Comparison of ENCODE assay signal across 16 mouse cellular contexts in the genomic region with DNA sequence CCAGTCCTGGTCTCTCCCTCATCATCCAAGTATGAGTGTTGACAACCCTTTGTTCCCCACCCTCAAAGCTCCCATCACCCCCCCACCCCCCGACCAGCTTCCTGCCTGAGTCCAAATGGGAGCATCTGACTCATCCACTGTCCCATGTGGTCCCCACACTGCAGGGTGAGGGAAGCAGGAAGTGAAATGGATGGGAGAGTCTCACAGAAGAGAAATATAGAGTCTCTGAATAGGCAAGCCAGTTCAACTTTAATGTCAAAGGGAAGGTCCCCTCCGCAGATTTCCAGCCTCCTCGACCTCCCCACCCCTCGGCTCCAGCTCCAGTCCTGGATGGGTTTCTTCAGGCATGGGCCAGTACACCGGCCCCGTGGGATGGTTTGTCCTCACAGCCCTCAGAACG. TPM values are rescaled to one million over a fixed set of nuclear protein-coding genes. Genes with fewer than 3 reads are reported as not detected.
DNase-seq lines count a peak whose midpoint lies in the region.
"Had no signal": no experiment of that assay in that cellular context is flagged by ENCODE, and none has a peak within 500 bp of the region (broad histone marks: within the 10 kb centered on the region; RNA-seq: fewer than 3 reads in every experiment).

No protein-coding gene starts in this region.

- intact Hi-C loops in heart, postnatal 36 days (cut with DNase I) = no loop called here

- DNase-seq in heart, adult 11 months = peak; percentile 94
- no peak for DNase-seq in heart, postnatal 36 days
- peak; percentile 31 for DNase-seq in 3T3-L1 (ENCODE audit: low read depth, low spot score)
- DNase-seq in ovary, postnatal 36 days (ENCODE audit: low spot score) = no peak
- DNase-seq: adrenal gland, adult 2 months; adrenal gland, adult 8-10 months; adrenal gland, postnatal 10 days; adrenal gland, postnatal 14 days; adrenal gland, postnatal 25 days; adrenal gland, postnatal 36 days; B cell, adult 2 months; cerebellum, adult 11 months; cerebellum, adult 11-12 months; cerebellum, adult 18-20 months; cerebellum, adult 2 months had no signal

RNA-seq across cellular contexts. Expression of a gene that starts 4.8 kb away (rescaled TPM):
- total RNA-seq in heart, postnatal 36 days (2021) = 1 to 10 TPM; 1.2 to 2.0 TPM
- total RNA-seq: MEL had no signal

RNA-seq across cellular contexts. Expression of a gene that starts 43.1 kb away (rescaled TPM):
- total RNA-seq in heart, postnatal 36 days (2021) = 100 to 1,000 TPM; 281 to 377 TPM

Comparison
In these comparisons a context has a peak if more than half of its experiments do, and no peak if none do; other contexts are left out.
1. DNase-seq: peak in heart, adult 11 months (single experiment) and 3T3-L1 (single experiment); none in heart, postnatal 36 days (0 of 2) and ovary, postnatal 36 days (single experiment).